Mouse (Mus musculus) liver, adult 2 months (tissue): ENCODE measurements around the gene Nkain2.

Experiments
- CTCF ChIP-seq: fragments of 200-500 bp; IDR thresholded peaks from 2 replicates; pipeline ENCODE4 v1.5.1; 2011; ENCODE audit warnings: low read depth, low read length, control low read depth
- POLR2A ChIP-seq: fragments of 200-500 bp; IDR thresholded peaks from 2 replicates; pipeline ENCODE4 v1.6.1; 2011; ENCODE audit warnings: low read length, control low read depth; ENCODE audit not compliant: insufficient read depth; ENCODE audit errors: extremely low read depth

- TF ChIP-seq CTCF (no peak), POLR2A (no peak)
These were observed 496.3 kb downstream of the Nkain2 start for GRCm38 (mm10) chr10:32393859-32394521.
